ENCODE assay signal across 23 mouse cellular contexts in the genomic region with DNA sequence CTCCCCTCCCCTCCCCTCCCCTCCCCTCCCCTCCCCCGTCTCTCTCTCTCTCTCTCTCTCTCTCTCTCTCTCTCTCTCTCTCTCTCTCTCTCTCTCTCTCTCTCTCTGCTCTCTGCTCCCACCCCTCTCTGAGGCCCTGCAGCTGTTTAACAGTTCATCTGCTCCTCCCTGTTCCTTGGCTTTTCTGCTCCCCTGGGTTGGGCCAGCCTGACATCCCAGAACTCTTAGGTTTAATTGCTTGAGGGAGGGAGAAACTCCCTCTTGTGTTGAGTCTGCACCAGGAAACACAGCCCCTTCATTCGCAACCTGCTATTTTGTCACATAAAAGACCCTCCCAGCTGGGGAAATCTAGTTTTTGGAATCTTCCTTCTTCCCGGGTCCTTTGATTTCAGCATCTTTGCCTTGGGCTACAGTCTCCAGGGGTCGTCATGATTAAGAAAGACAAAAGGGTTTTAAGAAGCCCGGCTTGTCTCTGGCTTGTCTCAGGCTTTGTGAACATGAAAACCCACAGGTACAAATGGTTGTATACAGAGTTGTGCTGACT. TPM values are rescaled to one million over a fixed set of nuclear protein-coding genes. Genes with fewer than 3 reads are reported as not detected.
DNase-seq lines count a peak whose midpoint lies in the region; ATAC-seq and TF ChIP-seq lines count a peak whose summit lies in the region.
"Had no signal": no experiment of that assay in that cellular context is flagged by ENCODE, and none has a peak within 500 bp of the region (broad histone marks: within the 10 kb centered on the region; RNA-seq: fewer than 3 reads in every experiment).

No protein-coding gene starts in this region.

- in situ Hi-C loops in ES-E14 (cut with MboI; ENCODE audit: low sequenced_read_pairs in 2 of 2, unreplicated experiment in 2 of 2), result no loop called here

- no peak for ATAC-seq in intestine, postnatal 0 days
- no peak for ATAC-seq in intestine, embryonic 15.5 days
- ATAC-seq in midbrain, embryonic 15.5 days (replicated peaks), result no peak
- peak; percentile 61; the same call in 1 of the 2 replicates for ATAC-seq in stomach, embryonic 14.5 days (ENCODE audit: insufficient number of reproducible peaks, insufficient read depth, low FRiP score, low read depth)
- ATAC-seq: forebrain, embryonic 15.5 days; lung, postnatal 0 days had no signal

- H3K4me3 ChIP-seq in intestine, postnatal 0 days (ENCODE audit: low read depth, low read length), result no peak overlapping the region
- no peak overlapping the region for H3K4me3 ChIP-seq in intestine, embryonic 15.5 days (replicated peaks)
- no peak overlapping the region for H3K4me3 ChIP-seq in midbrain, embryonic 10.5 days
- no peak overlapping the region for H3K4me3 ChIP-seq in midbrain, embryonic 15.5 days
- H3K4me3 ChIP-seq in ES-E14 (ENCODE audit: insufficient read depth in 1 of 2, low read depth in 1 of 2, low read length in 2 of 2, poor library complexity in 1 of 2, severe bottlenecking in 1 of 2), result peak overlapping the region; percentile 15 to 42
- H3K4me3 ChIP-seq in stomach, embryonic 14.5 days (ENCODE audit: low read depth, low read length), result no peak overlapping the region
- H3K4me3 ChIP-seq: embryonic facial prominence, embryonic 12.5 days; forebrain, embryonic 15.5 days; hindbrain, embryonic 15.5 days; layer of hippocampus, adult 2 months; neural tube, embryonic 12.5 days had no signal

- H3K9ac ChIP-seq in intestine, postnatal 0 days (ENCODE audit: low read depth, low read length), result no peak overlapping the region
- H3K9ac ChIP-seq in intestine, embryonic 15.5 days, result no peak overlapping the region
- H3K9ac ChIP-seq in midbrain, embryonic 15.5 days, result no peak overlapping the region
- H3K9ac ChIP-seq in ES-E14 (ENCODE audit: insufficient read depth, low read depth, low read length, poor library complexity, severe bottlenecking), result peak overlapping the region; percentile 72; the same call in 1 of the 2 replicates
- no peak overlapping the region for H3K9ac ChIP-seq in stomach, embryonic 14.5 days (replicated peaks; ENCODE audit: low read depth, low read length)
- H3K9ac ChIP-seq: embryonic facial prominence, embryonic 12.5 days; forebrain, embryonic 15.5 days; hindbrain, embryonic 15.5 days; liver, embryonic 14.5 days; neural tube, embryonic 12.5 days had no signal

- no peaks in the 10 kb centered on the region for H3K4me1 ChIP-seq in intestine, postnatal 0 days (replicated peaks; ENCODE audit: control insufficient read depth, insufficient read depth, low read length)
- H3K4me1 ChIP-seq in intestine, embryonic 15.5 days (replicated peaks), result 0 out of 2 replicates have a peak, but pooled peaks cover 3% of the 10 kb centered on the region
- H3K4me1 ChIP-seq in midbrain, embryonic 10.5 days, result peaks cover 21% of the 10 kb centered on the region
- H3K4me1 ChIP-seq in midbrain, embryonic 15.5 days, result no peaks in the 10 kb centered on the region
- peaks cover 8 to 22% of the 10 kb centered on the region in 2 experiments for H3K4me1 ChIP-seq in ES-E14 (ENCODE audit: control insufficient read depth in 2 of 2, insufficient read depth in 2 of 2, low read length in 2 of 2, poor library complexity in 1 of 2)
- H3K4me1 ChIP-seq in stomach, embryonic 14.5 days (ENCODE audit: control insufficient read depth, insufficient read depth, low read length), result 0 out of 2 replicates have a peak, but pooled peaks cover 3% of the 10 kb centered on the region
- H3K4me1 ChIP-seq: forebrain, embryonic 15.5 days; hindbrain, embryonic 15.5 days; neural tube, embryonic 12.5 days had no signal

- DNase-seq in midbrain, embryonic 10.5 days (ENCODE audit: low spot score), result no peak
- DNase-seq in ES-E14 (ENCODE audit: low read depth, low spot score), result no peak
- DNase-seq in thymus, postnatal 0 days (ENCODE audit: low spot score), result no peak
- DNase-seq: cerebellum, adult 2 months; heart, postnatal 14 days; kidney, adult 18-20 months; layer of hippocampus, postnatal 36 days; right cerebral cortex, postnatal 4 days; thymus, postnatal 25 days had no signal

- no peaks in the 10 kb centered on the region for H3K27me3 ChIP-seq in intestine, postnatal 0 days (replicated peaks; ENCODE audit: control insufficient read depth, insufficient read depth, low read length)
- no peaks in the 10 kb centered on the region for H3K27me3 ChIP-seq in intestine, embryonic 15.5 days (replicated peaks)
- no peaks in the 10 kb centered on the region for H3K27me3 ChIP-seq in midbrain, embryonic 10.5 days (ENCODE audit: low read depth, poor library complexity, severe bottlenecking)
- H3K27me3 ChIP-seq in midbrain, embryonic 15.5 days (replicated peaks), result no peaks in the 10 kb centered on the region
- H3K27me3 ChIP-seq in stomach, embryonic 14.5 days (ENCODE audit: control insufficient read depth, insufficient read depth, low read length), result no peaks in the 10 kb centered on the region
- H3K27me3 ChIP-seq: embryonic facial prominence, embryonic 12.5 days; forebrain, embryonic 15.5 days; hindbrain, embryonic 15.5 days; neural tube, embryonic 12.5 days had no signal

- no peak overlapping the region for H3K27ac ChIP-seq in intestine, postnatal 0 days (ENCODE audit: low read depth, low read length)
- no peak overlapping the region for H3K27ac ChIP-seq in intestine, embryonic 15.5 days
- 0 out of 2 replicates have a peak overlapping the region, but pooled peaks have one; percentile 19 for H3K27ac ChIP-seq in midbrain, embryonic 10.5 days (replicated peaks)
- H3K27ac ChIP-seq in midbrain, embryonic 15.5 days, result no peak overlapping the region
- peak overlapping the region; percentile 95 for H3K27ac ChIP-seq in ES-E14 (ENCODE audit: insufficient read depth, low read depth, low read length, poor library complexity, severe bottlenecking)
- H3K27ac ChIP-seq in stomach, embryonic 14.5 days (ENCODE audit: low read length), result no peak overlapping the region
- H3K27ac ChIP-seq: embryonic facial prominence, embryonic 12.5 days; forebrain, embryonic 15.5 days; hindbrain, embryonic 15.5 days; layer of hippocampus, adult 2 months; liver, embryonic 14.5 days; neural tube, embryonic 12.5 days had no signal

- no peaks in the 10 kb centered on the region for H3K36me3 ChIP-seq in intestine, postnatal 0 days (ENCODE audit: control insufficient read depth, insufficient read depth)
- no peaks in the 10 kb centered on the region for H3K36me3 ChIP-seq in intestine, embryonic 15.5 days
- H3K36me3 ChIP-seq in midbrain, embryonic 10.5 days, result no peaks in the 10 kb centered on the region
- H3K36me3 ChIP-seq in midbrain, embryonic 15.5 days (replicated peaks), result no peaks in the 10 kb centered on the region
- no peaks in the 10 kb centered on the region; the same call in 1 of the 2 replicates for H3K36me3 ChIP-seq in ES-E14 (ENCODE audit: control insufficient read depth, insufficient read depth, low read length, poor library complexity, severe bottlenecking)
- no peaks in the 10 kb centered on the region for H3K36me3 ChIP-seq in stomach, embryonic 14.5 days (ENCODE audit: control insufficient read depth, insufficient read depth, low read length)
- H3K36me3 ChIP-seq: embryonic facial prominence, embryonic 12.5 days; forebrain, embryonic 15.5 days; hindbrain, embryonic 15.5 days; neural tube, embryonic 12.5 days had no signal

- TF ChIP-seq CTCF in intestine, postnatal 0 days (IDR thresholded peaks at IDR 0.05; ENCODE audit: low read depth), result peak; percentile 33

- 57% methylated on average over 4 of the region's 5 CpGs for WGBS in intestine, postnatal 0 days
- WGBS in intestine, embryonic 15.5 days, result 35% methylated on average over 4 of the region's 5 CpGs
- WGBS in midbrain, embryonic 10.5 days, result 37% methylated on average over 4 of the region's 5 CpGs
- 19% methylated on average over 4 of the region's 5 CpGs for WGBS in midbrain, embryonic 15.5 days
- WGBS in stomach, embryonic 14.5 days, result 37% methylated on average over 4 of the region's 5 CpGs

- 0 out of 2 replicates have a peak, but pooled peaks cover 5% of the 10 kb centered on the region for H3K9me3 ChIP-seq in intestine, postnatal 0 days (ENCODE audit: control insufficient read depth)
- no peaks in the 10 kb centered on the region for H3K9me3 ChIP-seq in intestine, embryonic 15.5 days
- H3K9me3 ChIP-seq in midbrain, embryonic 10.5 days (replicated peaks), result peaks cover 11% of the 10 kb centered on the region; the same call in 1 of the 2 replicates
- H3K9me3 ChIP-seq in midbrain, embryonic 15.5 days, result no peaks in the 10 kb centered on the region
- H3K9me3 ChIP-seq in ES-E14 (ENCODE audit: control insufficient read depth, insufficient read depth, low read depth, low read length), result peaks cover 8% of the 10 kb centered on the region
- no peaks in the 10 kb centered on the region for H3K9me3 ChIP-seq in stomach, embryonic 14.5 days (ENCODE audit: control insufficient read depth, low read depth, low read length)
- H3K9me3 ChIP-seq: embryonic facial prominence, embryonic 12.5 days; forebrain, embryonic 15.5 days; hindbrain, embryonic 15.5 days; neural tube, embryonic 12.5 days had no signal

- no peak overlapping the region for H3K4me2 ChIP-seq in intestine, postnatal 0 days (replicated peaks; ENCODE audit: low read depth)
- H3K4me2 ChIP-seq in intestine, embryonic 15.5 days (replicated peaks), result no peak overlapping the region
- H3K4me2 ChIP-seq in midbrain, embryonic 15.5 days, result no peak overlapping the region
- H3K4me2 ChIP-seq in stomach, embryonic 14.5 days (replicated peaks; ENCODE audit: low read depth, low read length), result no peak overlapping the region
- H3K4me2 ChIP-seq: embryonic facial prominence, embryonic 12.5 days; forebrain, embryonic 15.5 days; heart, embryonic 11.5 days; hindbrain, embryonic 15.5 days; neural tube, embryonic 12.5 days had no signal

RNA-seq across cellular contexts. Expression of gene Rfc5, which starts 9.2 kb away (rescaled TPM):
- 29.1 and 29.9 TPM in 2 replicates for polyA plus RNA-seq in intestine, postnatal 0 days (2015; fragmentation: Nextera tagmentation; extraction: Ambion mirVana)
- polyA plus RNA-seq in intestine, embryonic 15.5 days (2015; fragmentation: Nextera tagmentation; extraction: Ambion mirVana), result 95.5 and 104 TPM in 2 replicates
- 127 and 151 TPM in 2 replicates for polyA plus RNA-seq in midbrain, embryonic 10.5 days (2016; fragmentation: Nextera tagmentation; extraction: Ambion mirVana)
- 31.5 and 33.1 TPM in 2 replicates for polyA plus RNA-seq in midbrain, embryonic 15.5 days (2015; fragmentation: Nextera tagmentation; extraction: Ambion mirVana)
- total RNA-seq in ES-E14 (2012; rRNA removed), result 173 and 188 TPM in 2 replicates
- polyA plus RNA-seq in stomach, embryonic 14.5 days (2014; fragmentation: Nextera tagmentation; extraction: Ambion mirVana), result 91.7 and 102 TPM in 2 replicates
- polyA plus RNA-seq in thymus, postnatal 0 days (2015; fragmentation: Nextera tagmentation; extraction: Ambion mirVana), result 95.8 and 98.6 TPM in 2 replicates

RNA-seq across cellular contexts. Expression of gene Ksr2, which starts 15.7 kb away (rescaled TPM):
- 0.12 and 0.24 TPM in 2 replicates for polyA plus RNA-seq in intestine, postnatal 0 days (2015; fragmentation: Nextera tagmentation; extraction: Ambion mirVana)
- polyA plus RNA-seq in intestine, embryonic 15.5 days (2015; fragmentation: Nextera tagmentation; extraction: Ambion mirVana), result 0.44 and 0.46 TPM in 2 replicates
- 0.52 and 0.68 TPM in 2 replicates for polyA plus RNA-seq in midbrain, embryonic 10.5 days (2016; fragmentation: Nextera tagmentation; extraction: Ambion mirVana)
- 10.2 TPM in 2 replicates for polyA plus RNA-seq in midbrain, embryonic 15.5 days (2015; fragmentation: Nextera tagmentation; extraction: Ambion mirVana)
- total RNA-seq in ES-E14 (2012; rRNA removed), result 0.67 and 1.2 TPM in 2 replicates
- polyA plus RNA-seq in stomach, embryonic 14.5 days (2014; fragmentation: Nextera tagmentation; extraction: Ambion mirVana), result 0.69 and 0.78 TPM in 2 replicates
- 0.12 and 0.20 TPM in 2 replicates for polyA plus RNA-seq in thymus, postnatal 0 days (2015; fragmentation: Nextera tagmentation; extraction: Ambion mirVana)
- total RNA-seq: MEL; monocyte, adult 5-6 weeks had no signal

RNA-seq across cellular contexts. Expression of gene Wsb2, which starts 41.0 kb away (rescaled TPM):
- polyA plus RNA-seq in intestine, postnatal 0 days (2015; fragmentation: Nextera tagmentation; extraction: Ambion mirVana), result 125 and 130 TPM in 2 replicates
- 82.6 and 94.5 TPM in 2 replicates for polyA plus RNA-seq in intestine, embryonic 15.5 days (2015; fragmentation: Nextera tagmentation; extraction: Ambion mirVana)
- 48.4 and 61.6 TPM in 2 replicates for polyA plus RNA-seq in midbrain, embryonic 10.5 days (2016; fragmentation: Nextera tagmentation; extraction: Ambion mirVana)
- 290 and 311 TPM in 2 replicates for polyA plus RNA-seq in midbrain, embryonic 15.5 days (2015; fragmentation: Nextera tagmentation; extraction: Ambion mirVana)
- 76.7 and 84.5 TPM in 2 replicates for total RNA-seq in ES-E14 (2012; rRNA removed)
- 40.0 and 53.1 TPM in 2 replicates for polyA plus RNA-seq in stomach, embryonic 14.5 days (2014; fragmentation: Nextera tagmentation; extraction: Ambion mirVana)
- 51.3 and 59.8 TPM in 2 replicates for polyA plus RNA-seq in thymus, postnatal 0 days (2015; fragmentation: Nextera tagmentation; extraction: Ambion mirVana)

Comparison
In these comparisons a context has a peak if more than half of its experiments do, and no peak if none do; other contexts are left out.
1. H3K27ac ChIP-seq: peak in midbrain, embryonic 10.5 days (single experiment) and ES-E14 (single experiment); none in intestine, postnatal 0 days (single experiment), intestine, embryonic 15.5 days (single experiment), midbrain, embryonic 15.5 days (single experiment) and stomach, embryonic 14.5 days (single experiment).
2. H3K4me3 ChIP-seq: peak in ES-E14 (2 of 2); none in intestine, postnatal 0 days (single experiment), intestine, embryonic 15.5 days (single experiment), midbrain, embryonic 10.5 days (single experiment), midbrain, embryonic 15.5 days (single experiment) and stomach, embryonic 14.5 days (single experiment).